Mouse (Mus musculus) gastrocnemius, adult 2 months (tissue): ENCODE results near the gene Rapgef5. TPM values are rescaled to one million over a fixed set of nuclear protein-coding genes. Genes with fewer than 3 reads are reported as not detected.

Source experiments
- DNase-seq: peaks from one replicate; pipeline ENCODE4 v3.0.0; 2022
- H3K27ac ChIP-seq: fragments of 200-600 bp; 2 replicates; pipeline ENCODE4 v1.8.1; 2022; ENCODE audit warnings: mild to moderate bottlenecking
- H3K4me3 ChIP-seq: fragments of 200-600 bp; 2 replicates; pipeline ENCODE4 v1.8.1; 2022; ENCODE audit warnings: mild to moderate bottlenecking, moderate library complexity
- CTCF ChIP-seq: fragments of 200-600 bp; IDR thresholded peaks from 2 replicates; pipeline ENCODE4 v1.8.1; 2022; ENCODE audit warnings: antibody characterized with exemption, mild to moderate bottlenecking, moderate library complexity
- intact Hi-C: fragments of 180-260 bp; cut with DNase I; formaldehyde crosslinking; loops from one replicate; pipeline ENCODE4 v1.15.1; 2025
- long read RNA-seq, 2 experiments: library from polyadenylated mRNA; stranded (forward); transcript quantifications; one replicate each; pipeline ENCODE4 v2.0.0; 2021
- total RNA-seq, 2 experiments: library from RNA; stranded (reverse); gene quantifications; 2 replicates each; pipeline ENCODE4 v1.2.3; 2021

Rapgef5 gene
- 1 to 10 TPM; 4.1 to 5.4 TPM for total RNA-seq
- long read RNA-seq, experiment 1, partial matches to known transcripts, result 1 of 2 reads
- long read RNA-seq, experiment 1, other reads (novel, unspliced or antisense), result 1 of 2 reads
- long read RNA-seq, experiment 2, partial matches to known transcripts, result 0 of 1 reads
- long read RNA-seq, experiment 2, other reads (novel, unspliced or antisense), result 1 of 1 reads

GRCm38 (mm10) chr12:117516179-117516578 lies at the start of gene Rapgef5:
Rapgef5 (plus strand) TSS chr12:117516479.
- H3K27ac ChIP-seq, result no peak within 1 kb of the TSS
- H3K4me3 ChIP-seq, result no peak within 1 kb of the TSS
- DNase-seq, result no peak
- TF ChIP-seq CTCF, result no peak
- intact Hi-C loops, result no loop called here

- TF ChIP-seq CTCF, result no peak
- no peak overlapping the region for H3K27ac ChIP-seq
- no peak overlapping the region for H3K4me3 ChIP-seq
- intact Hi-C loops, result no loop called here
- peak; percentile 59 for DNase-seq
These were observed 48.0 kb upstream of the Rapgef5 start for GRCm38 (mm10) chr12:117468329-117468728.

- Histone ChIP-seq H3K4me3 (no peak overlapping the region), H3K27ac (no peak overlapping the region)
- no peak for DNase-seq
- intact Hi-C loops, result no loop called here
- no peak for TF ChIP-seq CTCF
These were observed 37.3 kb upstream of the Rapgef5 start for GRCm38 (mm10) chr12:117479014-117479413.

- TF ChIP-seq CTCF, result no peak
These were observed 36.6 kb upstream of the Rapgef5 start for GRCm38 (mm10) chr12:117479680-117480079.

GRCm38 (mm10) chr12:117480958-117481357 lies 35.3 kb upstream of the Rapgef5 start:
- Histone ChIP-seq H3K4me3 (no peak overlapping the region), H3K27ac (no peak overlapping the region)
- no peak for TF ChIP-seq CTCF
- intact Hi-C loops, result no loop called here
- DNase-seq, result no peak

More at GRCm38 (mm10) chr12:117479680-117480079, 36.6 kb upstream of the Rapgef5 start:
- intact Hi-C loops, result no loop called here
- no peak overlapping the region for H3K27ac ChIP-seq
- no peak for DNase-seq
- H3K4me3 ChIP-seq, result no peak overlapping the region

GRCm38 (mm10) chr12:117482665-117483064 lies 33.6 kb upstream of the Rapgef5 start:
- DNase-seq, result no peak
- Histone ChIP-seq H3K4me3 (no peak overlapping the region), H3K27ac (no peak overlapping the region)
- intact Hi-C loops, result no loop called here
- no peak for TF ChIP-seq CTCF

GRCm38 (mm10) chr12:117486118-117487057 lies 29.9 kb upstream of the Rapgef5 start:
- TF ChIP-seq CTCF, result no peak
- Histone ChIP-seq H3K27ac (no peak overlapping the region), H3K4me3 (no peak overlapping the region)
- DNase-seq, result no peak
- intact Hi-C loops, result no loop called here

- intact Hi-C loops, result no loop called here
- H3K4me3 ChIP-seq, result no peak overlapping the region
- no peak overlapping the region for H3K27ac ChIP-seq
- no peak for TF ChIP-seq CTCF
- no peak for DNase-seq
These were observed 19.6 kb upstream of the Rapgef5 start for GRCm38 (mm10) chr12:117496501-117497176.

GRCm38 (mm10) chr12:117497361-117497760 lies 18.9 kb upstream of the Rapgef5 start:
- DNase-seq, result no peak
- H3K27ac ChIP-seq, result no peak overlapping the region
- intact Hi-C loops, result no loop called here

GRCm38 (mm10) chr12:117499242-117499641 lies 17.0 kb upstream of the Rapgef5 start:
- intact Hi-C loops, result no loop called here
- no peak for DNase-seq
- H3K27ac ChIP-seq, result no peak overlapping the region

More at GRCm38 (mm10) chr12:117497361-117497760, 18.9 kb upstream of the Rapgef5 start:
- TF ChIP-seq CTCF, result no peak
- H3K4me3 ChIP-seq, result no peak overlapping the region

GRCm38 (mm10) chr12:117501180-117501579 lies 15.1 kb upstream of the Rapgef5 start:
- Histone ChIP-seq H3K27ac (no peak overlapping the region), H3K4me3 (no peak overlapping the region)
- no peak for DNase-seq
- TF ChIP-seq CTCF, result no peak
- intact Hi-C loops, result no loop called here

More at GRCm38 (mm10) chr12:117499242-117499641, 17.0 kb upstream of the Rapgef5 start:
- no peak for TF ChIP-seq CTCF
- H3K4me3 ChIP-seq, result no peak overlapping the region

GRCm38 (mm10) chr12:117502834-117503233 lies 13.4 kb upstream of the Rapgef5 start:
- no peak overlapping the region for H3K4me3 ChIP-seq
- TF ChIP-seq CTCF, result no peak
- intact Hi-C loops, result no loop called here
- no peak for DNase-seq
- H3K27ac ChIP-seq, result no peak overlapping the region

- DNase-seq, result no peak
- no peak overlapping the region for H3K4me3 ChIP-seq
- H3K27ac ChIP-seq, result no peak overlapping the region
- intact Hi-C loops, result no loop called here
- TF ChIP-seq CTCF, result no peak
These were observed 11.1 kb upstream of the Rapgef5 start for GRCm38 (mm10) chr12:117505163-117505562.
